Mouse (Mus musculus): ENCODE measurements around the gene Chd4.

- TF ChIP-seq EP300 (IDR thresholded peaks at IDR 0.05; ENCODE audit: low read depth in 1 of 2, low read length in 2 of 2) (no peak), NRF1 (IDR thresholded peaks at IDR 0.05; ENCODE audit: insufficient read depth, low read depth, low read length, poor library complexity, severe bottlenecking) (no peak), CTCF (IDR thresholded peaks at IDR 0.05 in 2 of 3, conservative IDR thresholded peaks at IDR 0.05 in 1 of 3; ENCODE audit: control insufficient read depth in 1 of 3, insufficient read depth in 1 of 3, low read depth in 2 of 3, low read length in 3 of 3, poor library complexity in 1 of 3, severe bottlenecking in 1 of 3) (no peak), KAT2A (conservative IDR thresholded peaks at IDR 0.05; ENCODE audit: low read depth, low read length) (no peak), E2F4 (IDR thresholded peaks at IDR 0.05; ENCODE audit: borderline replicate concordance, low read depth, low read length) (no peak)
These were observed 23.6 kb downstream of the Chd4 start for GRCm38 (mm10) chr6:125119387-125119786.
